Mouse (Mus musculus): Measurements from ENCODE around the gene Esrrg. TPM values are rescaled to one million over a fixed set of nuclear protein-coding genes. Genes with fewer than 3 reads are reported as not detected.

Gene Esrrg
- polyA plus RNA-seq, 1 experiment from 2014 or later: 2.2 TPM

- WGBS: 51% methylated on average over 5 of the region's 5 CpGs
- ATAC-seq (replicated peaks; ENCODE audit: insufficient number of reproducible peaks, low FRiP score, low TSS enrichment, low read depth): no peak
- no peaks in the 10 kb centered on the region for H3K27me3 ChIP-seq (ENCODE audit: control insufficient read depth, insufficient read depth, low read length)
These were observed 253.7 kb downstream of the Esrrg start for GRCm38 (mm10) chr1:187862339-187862738.

DNA sequence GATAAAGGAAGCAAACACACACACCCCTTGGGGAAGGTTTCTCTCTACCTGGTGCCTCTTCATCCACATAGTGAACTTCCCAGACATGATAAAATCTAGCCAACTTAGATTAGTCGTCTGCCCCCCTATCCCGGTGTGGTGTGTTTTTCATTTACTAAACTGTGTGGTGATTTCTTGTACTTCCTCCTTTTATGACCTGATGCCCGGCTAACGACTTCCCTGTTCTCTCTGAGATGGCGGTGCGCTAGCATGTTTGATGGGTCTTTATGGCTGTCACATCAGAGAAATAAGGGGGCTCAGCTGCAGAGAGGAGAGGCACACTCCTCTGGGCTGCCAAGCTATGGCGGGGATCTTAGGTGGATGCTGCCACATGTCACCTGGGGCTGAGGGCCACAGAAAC, 259.8 kb downstream of the Esrrg start:
- DNase-seq (ENCODE audit: low spot score): no peak
- Histone ChIP-seq H3K36me3 (replicated peaks; ENCODE audit: control insufficient read depth, insufficient read depth, low read depth, low read length) (no peaks in the 10 kb centered on the region), H3K4me3 (ENCODE audit: low read depth, low read length) (no peak overlapping the region), H3K27ac (replicated peaks; ENCODE audit: low read depth, low read length) (no peak overlapping the region), H3K4me1 (ENCODE audit: control insufficient read depth, insufficient read depth, low read length) (no peaks in the 10 kb centered on the region), H3K9me3 (replicated peaks; ENCODE audit: control insufficient read depth, low read length) (no peaks in the 10 kb centered on the region), H3K4me2 (ENCODE audit: low read depth, low read length) (no peak overlapping the region), H3K27me3 (ENCODE audit: control insufficient read depth, insufficient read depth, low read length) (no peaks in the 10 kb centered on the region), H3K9ac (replicated peaks; ENCODE audit: low read length) (no peak overlapping the region)
- ATAC-seq (replicated peaks; ENCODE audit: insufficient number of reproducible peaks, low FRiP score, low TSS enrichment, low read depth): no peak
- 53% methylated on average over 7 of the region's 7 CpGs for WGBS

More at GRCm38 (mm10) chr1:187862339-187862738, 253.7 kb downstream of the Esrrg start:
- no peaks in the 10 kb centered on the region for H3K36me3 ChIP-seq (replicated peaks; ENCODE audit: control insufficient read depth, insufficient read depth, low read depth, low read length)
- no peaks in the 10 kb centered on the region for H3K4me1 ChIP-seq (ENCODE audit: control insufficient read depth, insufficient read depth, low read length)
- no peak overlapping the region for H3K4me2 ChIP-seq (ENCODE audit: low read depth, low read length)
- H3K9me3 ChIP-seq (replicated peaks; ENCODE audit: control insufficient read depth, low read length): no peaks in the 10 kb centered on the region
- H3K27ac ChIP-seq (replicated peaks; ENCODE audit: low read depth, low read length): no peak overlapping the region
- H3K4me3 ChIP-seq (ENCODE audit: low read depth, low read length): no peak overlapping the region
- DNase-seq (ENCODE audit: low spot score): no peak
- H3K9ac ChIP-seq (replicated peaks; ENCODE audit: low read length): no peak overlapping the region

- no peak overlapping the region for H3K9ac ChIP-seq (replicated peaks; ENCODE audit: low read length)
- H3K4me2 ChIP-seq (ENCODE audit: low read depth, low read length): no peak overlapping the region
- H3K9me3 ChIP-seq (replicated peaks; ENCODE audit: control insufficient read depth, low read length): no peaks in the 10 kb centered on the region
- H3K27me3 ChIP-seq (ENCODE audit: control insufficient read depth, insufficient read depth, low read length): no peaks in the 10 kb centered on the region
- ATAC-seq (replicated peaks; ENCODE audit: insufficient number of reproducible peaks, low FRiP score, low TSS enrichment, low read depth) (no peak), DNase-seq (ENCODE audit: low spot score) (no peak)
- no peaks in the 10 kb centered on the region for H3K36me3 ChIP-seq (replicated peaks; ENCODE audit: control insufficient read depth, insufficient read depth, low read depth, low read length)
- WGBS: 54% methylated on average over 8 of the region's 8 CpGs
- H3K4me3 ChIP-seq (ENCODE audit: low read depth, low read length): no peak overlapping the region
- no peak overlapping the region for H3K27ac ChIP-seq (replicated peaks; ENCODE audit: low read depth, low read length)
- no peaks in the 10 kb centered on the region for H3K4me1 ChIP-seq (ENCODE audit: control insufficient read depth, insufficient read depth, low read length)
These were observed 263.6 kb downstream of the Esrrg start for GRCm38 (mm10) chr1:187872208-187872607.

- Histone ChIP-seq H3K9me3 (replicated peaks; ENCODE audit: control insufficient read depth, low read length) (no peaks in the 10 kb centered on the region), H3K4me2 (ENCODE audit: low read depth, low read length) (no peak overlapping the region), H3K27me3 (ENCODE audit: control insufficient read depth, insufficient read depth, low read length) (no peaks in the 10 kb centered on the region), H3K4me3 (ENCODE audit: low read depth, low read length) (no peak overlapping the region), H3K9ac (replicated peaks; ENCODE audit: low read length) (no peak overlapping the region), H3K36me3 (replicated peaks; ENCODE audit: control insufficient read depth, insufficient read depth, low read depth, low read length) (no peaks in the 10 kb centered on the region), H3K4me1 (ENCODE audit: control insufficient read depth, insufficient read depth, low read length) (no peaks in the 10 kb centered on the region), H3K27ac (replicated peaks; ENCODE audit: low read depth, low read length) (no peak overlapping the region)
- WGBS: 67% methylated on average over 6 of the region's 6 CpGs
- DNase-seq (ENCODE audit: low spot score): no peak
- no peak for ATAC-seq (replicated peaks; ENCODE audit: insufficient number of reproducible peaks, low FRiP score, low TSS enrichment, low read depth)
These were observed 264.2 kb downstream of the Esrrg start for GRCm38 (mm10) chr1:187872744-187873143.

GRCm38 (mm10) chr1:187873770-187874169, 265.2 kb downstream of the Esrrg start:
- WGBS: 71% methylated on average over 2 of the region's 2 CpGs
- H3K4me3 ChIP-seq (ENCODE audit: low read depth, low read length): no peak overlapping the region
- H3K4me2 ChIP-seq (ENCODE audit: low read depth, low read length): no peak overlapping the region
- no peak overlapping the region for H3K9ac ChIP-seq (replicated peaks; ENCODE audit: low read length)
- no peaks in the 10 kb centered on the region for H3K27me3 ChIP-seq (ENCODE audit: control insufficient read depth, insufficient read depth, low read length)
- no peak for DNase-seq (ENCODE audit: low spot score)
- H3K4me1 ChIP-seq (ENCODE audit: control insufficient read depth, insufficient read depth, low read length): no peaks in the 10 kb centered on the region
- ATAC-seq (replicated peaks; ENCODE audit: insufficient number of reproducible peaks, low FRiP score, low TSS enrichment, low read depth): no peak
- no peak overlapping the region for H3K27ac ChIP-seq (replicated peaks; ENCODE audit: low read depth, low read length)
- no peaks in the 10 kb centered on the region for H3K9me3 ChIP-seq (replicated peaks; ENCODE audit: control insufficient read depth, low read length)
- H3K36me3 ChIP-seq (replicated peaks; ENCODE audit: control insufficient read depth, insufficient read depth, low read depth, low read length): no peaks in the 10 kb centered on the region

DNA sequence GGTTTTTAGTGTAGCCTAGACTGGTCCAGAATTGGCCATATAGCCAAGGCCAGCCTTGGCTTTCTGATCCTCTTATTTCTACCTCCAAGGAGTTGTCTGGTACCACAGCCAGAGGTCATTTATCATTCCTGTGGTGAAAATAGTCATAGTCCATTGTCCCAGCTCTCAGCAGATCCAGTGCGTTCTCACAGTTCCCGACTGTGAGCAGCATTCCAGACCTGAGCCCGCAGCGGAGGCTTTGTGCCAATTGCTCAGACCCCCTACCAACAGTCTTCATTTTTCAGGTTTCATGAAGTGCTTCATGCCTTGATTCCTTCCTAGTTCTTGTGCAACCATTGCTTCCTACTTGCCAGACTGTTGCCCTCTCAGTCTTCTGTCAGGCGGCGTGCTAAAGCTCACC, 278.7 kb downstream of the Esrrg start:
- H3K4me2 ChIP-seq (ENCODE audit: low read depth, low read length): no peak overlapping the region
- no peak for DNase-seq (ENCODE audit: low spot score)

GRCm38 (mm10) chr1:187888142-187888541, 279.6 kb downstream of the Esrrg start:
- Histone ChIP-seq H3K4me2 (ENCODE audit: low read depth, low read length) (no peak overlapping the region), H3K9me3 (replicated peaks; ENCODE audit: control insufficient read depth, low read length) (no peaks in the 10 kb centered on the region), H3K27ac (replicated peaks; ENCODE audit: low read depth, low read length) (no peak overlapping the region), H3K4me3 (ENCODE audit: low read depth, low read length) (no peak overlapping the region), H3K9ac (replicated peaks; ENCODE audit: low read length) (no peak overlapping the region), H3K4me1 (ENCODE audit: control insufficient read depth, insufficient read depth, low read length) (no peaks in the 10 kb centered on the region), H3K36me3 (replicated peaks; ENCODE audit: control insufficient read depth, insufficient read depth, low read depth, low read length) (no peaks in the 10 kb centered on the region), H3K27me3 (ENCODE audit: control insufficient read depth, insufficient read depth, low read length) (no peaks in the 10 kb centered on the region)
- ATAC-seq (replicated peaks; ENCODE audit: insufficient number of reproducible peaks, low FRiP score, low TSS enrichment, low read depth): no peak
- 74% methylated on average over 8 of the region's 8 CpGs for WGBS
- no peak for DNase-seq (ENCODE audit: low spot score)

More for the DNA sequence above, 278.7 kb downstream of the Esrrg start:
- H3K9me3 ChIP-seq (replicated peaks; ENCODE audit: control insufficient read depth, low read length): no peaks in the 10 kb centered on the region
- no peaks in the 10 kb centered on the region for H3K36me3 ChIP-seq (replicated peaks; ENCODE audit: control insufficient read depth, insufficient read depth, low read depth, low read length)
- no peaks in the 10 kb centered on the region for H3K4me1 ChIP-seq (ENCODE audit: control insufficient read depth, insufficient read depth, low read length)
- WGBS: 93% methylated on average over 6 of the region's 6 CpGs
- no peak for ATAC-seq (replicated peaks; ENCODE audit: insufficient number of reproducible peaks, low FRiP score, low TSS enrichment, low read depth)
- H3K4me3 ChIP-seq (ENCODE audit: low read depth, low read length): no peak overlapping the region
- no peak overlapping the region for H3K9ac ChIP-seq (replicated peaks; ENCODE audit: low read length)
- no peak overlapping the region for H3K27ac ChIP-seq (replicated peaks; ENCODE audit: low read depth, low read length)
- H3K27me3 ChIP-seq (ENCODE audit: control insufficient read depth, insufficient read depth, low read length): no peaks in the 10 kb centered on the region

DNA sequence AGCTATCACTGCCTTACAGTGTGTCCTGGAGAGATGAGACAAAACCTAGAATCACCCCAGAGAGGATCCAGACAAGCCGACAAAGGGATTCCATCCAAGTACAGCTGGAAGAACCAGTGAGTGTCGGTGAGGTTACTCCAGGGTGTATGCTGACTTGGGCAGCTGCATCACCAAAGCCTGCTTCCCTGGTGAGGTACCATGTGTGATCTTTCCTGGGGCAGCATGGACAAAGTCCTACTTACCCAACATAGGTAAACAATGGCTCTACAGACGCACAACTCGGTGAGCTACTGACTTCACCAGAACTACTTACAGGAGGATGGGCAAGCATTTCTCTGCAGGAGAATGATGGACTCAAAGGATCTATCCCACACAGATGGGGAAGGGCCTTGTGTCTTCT, 280.5 kb downstream of the Esrrg start:
- Histone ChIP-seq H3K9me3 (replicated peaks; ENCODE audit: control insufficient read depth, low read length) (no peaks in the 10 kb centered on the region), H3K36me3 (replicated peaks; ENCODE audit: control insufficient read depth, insufficient read depth, low read depth, low read length) (no peaks in the 10 kb centered on the region), H3K9ac (replicated peaks; ENCODE audit: low read length) (no peak overlapping the region), H3K27ac (replicated peaks; ENCODE audit: low read depth, low read length) (no peak overlapping the region), H3K4me1 (ENCODE audit: control insufficient read depth, insufficient read depth, low read length) (no peaks in the 10 kb centered on the region), H3K4me2 (ENCODE audit: low read depth, low read length) (no peak overlapping the region), H3K4me3 (ENCODE audit: low read depth, low read length) (no peak overlapping the region), H3K27me3 (ENCODE audit: control insufficient read depth, insufficient read depth, low read length) (no peaks in the 10 kb centered on the region)
- no peak for DNase-seq (ENCODE audit: low spot score)
- ATAC-seq (replicated peaks; ENCODE audit: insufficient number of reproducible peaks, low FRiP score, low TSS enrichment, low read depth): no peak
- WGBS: 91% methylated on average over 4 of the region's 4 CpGs
